In genomic region chr1:191596076-191596475, GRCm38 (mm10) we compare ENCODE assay signal across 16 mouse cellular contexts.
"Had no signal": no experiment of that assay in that cellular context is flagged by ENCODE, and none has a peak within 500 bp of the region (broad histone marks: within the 10 kb centered on the region; RNA-seq: fewer than 3 reads in every experiment).

No protein-coding gene starts in this region.

- H3K4me1 ChIP-seq: neural tube, embryonic 13.5 days; neural tube, embryonic 15.5 days; stomach, embryonic 15.5 days had no signal

- H3K9ac ChIP-seq: neural tube, embryonic 13.5 days; neural tube, embryonic 15.5 days; stomach, embryonic 15.5 days had no signal

- H3K27me3 ChIP-seq: neural tube, embryonic 13.5 days; neural tube, embryonic 15.5 days; stomach, embryonic 15.5 days had no signal

- H3K9me3 ChIP-seq: neural tube, embryonic 13.5 days; neural tube, embryonic 15.5 days; stomach, embryonic 15.5 days had no signal

- H3K4me3 ChIP-seq: neural tube, embryonic 13.5 days; neural tube, embryonic 15.5 days; stomach, embryonic 15.5 days had no signal

- DNase-seq: retina, postnatal 1 day; right cerebral cortex, adult 18-20 months; right cerebral cortex, postnatal 14 days; right cerebral cortex, postnatal 25 days; right cerebral cortex, postnatal 4 days; spleen, adult 18-20 months; thymus, adult 18-20 months; thymus, adult 2 months; thymus, postnatal 14 days; thymus, postnatal 25 days; thymus, postnatal 36 days; thymus, postnatal 4 days had no signal

- H3K27ac ChIP-seq: neural tube, embryonic 13.5 days; neural tube, embryonic 15.5 days; stomach, embryonic 15.5 days; stomach, postnatal 0 days had no signal
